Mouse (Mus musculus) thymus, postnatal 14 days (tissue): ENCODE data around the gene Mypn.
A peak's percentile ranks its signal among the peaks of the same experiment; 100 is the strongest.

Source experiments
- DNase-seq: peaks from one replicate; pipeline ENCODE4 v3.0.0; 2021

Gene Mypn

GRCm38 (mm10) chr10:63203728-63204127, at the start of gene Mypn:
Mypn (minus strand) TSS chr10:63203952.
- DNase-seq: no peak

GRCm38 (mm10) chr10:63248421-63248820, 44.7 kb upstream of the Mypn start:
- DNase-seq: no peak

GRCm38 (mm10) chr10:63247457-63247856, 43.7 kb upstream of the Mypn start:
- no peak for DNase-seq

- no peak for DNase-seq
These were observed 42.1 kb upstream of the Mypn start for GRCm38 (mm10) chr10:63245846-63246245.

- peak; percentile 61 for DNase-seq
These were observed 41.0 kb upstream of the Mypn start for GRCm38 (mm10) chr10:63244746-63245145.

- no peak for DNase-seq
These were observed 40.4 kb upstream of the Mypn start for GRCm38 (mm10) chr10:63244055-63244671.

- peak; percentile 97 for DNase-seq
These were observed 39.8 kb upstream of the Mypn start, which contains the start of gene Herc4 for GRCm38 (mm10) chr10:63243493-63244054. Herc4 (plus strand) TSS chr10:63243810.

DNA sequence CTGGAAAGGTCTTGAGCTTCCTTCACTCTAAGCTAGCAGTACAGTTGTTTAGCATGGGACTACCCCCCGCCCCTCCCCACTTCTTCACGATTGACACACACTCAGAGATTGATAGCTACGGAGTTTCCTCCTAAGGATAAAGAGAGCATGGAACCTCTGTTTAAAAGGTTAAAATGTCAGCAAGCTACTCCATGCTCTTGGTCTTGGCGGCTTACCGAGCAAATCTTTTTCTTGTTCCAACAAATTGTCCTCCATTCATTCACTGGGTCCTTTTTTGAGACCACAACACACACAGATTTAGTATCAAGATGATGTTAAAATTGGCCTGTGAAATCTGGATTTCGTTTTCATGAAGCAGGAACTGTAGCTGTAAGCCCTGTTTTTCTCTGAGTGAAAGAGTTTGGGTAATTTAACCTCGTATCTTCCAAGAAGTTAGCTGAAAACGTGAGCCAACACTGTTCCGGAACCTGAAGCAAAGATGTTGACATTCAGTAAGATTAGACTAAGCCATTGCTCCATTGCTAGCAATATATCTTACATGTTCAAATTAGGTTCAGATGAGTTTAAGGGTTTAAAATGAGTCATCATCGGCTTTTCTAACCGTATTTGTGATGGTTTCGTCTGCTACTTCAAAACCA, 39.2 kb upstream of the Mypn start:
- DNase-seq: peak; percentile 13

DNA sequence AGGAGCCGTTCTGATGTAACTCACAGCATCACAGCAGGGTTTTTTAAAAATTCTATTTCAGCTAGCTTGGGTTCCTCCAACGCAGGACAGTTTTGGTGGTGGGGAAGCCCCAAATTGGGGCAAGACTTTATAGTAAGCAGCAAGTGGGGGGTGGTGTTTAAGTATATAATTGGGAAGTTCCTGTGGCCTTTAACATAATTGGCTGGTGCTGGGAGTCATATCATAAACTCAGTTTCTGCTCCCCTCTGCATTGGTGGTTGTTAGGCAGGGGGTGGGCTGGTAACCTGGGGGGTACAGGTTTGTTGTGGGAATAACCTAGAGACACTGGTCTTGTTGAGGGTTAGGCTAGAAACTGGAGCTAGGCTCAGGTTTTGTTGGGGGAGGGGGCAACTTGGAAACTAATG, 37.1 kb upstream of the Mypn start:
- DNase-seq: no peak

- no peak for DNase-seq
These were observed 36.1 kb upstream of the Mypn start for GRCm38 (mm10) chr10:63239848-63240247.

DNA sequence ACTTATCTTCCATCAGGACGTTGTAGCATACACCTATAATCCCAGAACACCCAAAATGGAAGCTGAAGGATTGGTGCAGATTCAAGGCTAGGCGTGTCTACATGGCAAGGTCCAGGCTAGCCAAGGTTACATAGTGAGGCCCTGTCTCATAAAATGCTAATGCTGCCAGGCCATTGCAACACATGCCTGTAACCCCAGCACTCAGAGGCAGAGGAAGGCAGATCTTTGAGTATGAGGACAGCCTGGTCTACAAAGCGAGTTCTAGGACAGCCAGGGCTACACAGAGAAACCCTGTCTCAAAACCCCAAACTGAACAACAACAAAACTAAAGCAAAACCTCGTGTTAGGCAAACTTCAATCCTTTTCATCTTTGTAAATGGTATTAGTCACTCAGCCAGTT, 34.3 kb upstream of the Mypn start:
- no peak for DNase-seq

GRCm38 (mm10) chr10:63237206-63237605, 33.5 kb upstream of the Mypn start:
- no peak for DNase-seq

- no peak for DNase-seq
These were observed 32.9 kb upstream of the Mypn start for GRCm38 (mm10) chr10:63236663-63237062.

DNA sequence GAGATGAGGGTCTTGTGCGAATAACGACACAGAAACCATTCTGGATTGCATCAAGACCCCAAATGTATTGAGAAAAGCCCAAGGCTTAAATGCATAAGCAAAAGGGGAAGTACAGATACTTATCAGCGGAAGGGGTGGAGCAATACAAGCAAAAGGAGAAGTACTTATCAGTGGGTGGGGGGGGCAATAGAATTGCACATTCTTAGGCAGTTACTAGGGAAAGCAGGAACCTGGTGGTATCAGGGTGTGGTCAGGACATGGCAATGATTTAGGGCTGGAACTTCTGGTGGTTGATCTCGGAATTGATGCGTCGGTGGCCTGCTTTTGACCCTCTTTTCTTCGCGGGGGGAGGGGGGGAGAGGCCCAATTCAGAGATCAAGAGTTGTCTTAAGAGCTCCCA, 32.1 kb upstream of the Mypn start:
- no peak for DNase-seq

DNA sequence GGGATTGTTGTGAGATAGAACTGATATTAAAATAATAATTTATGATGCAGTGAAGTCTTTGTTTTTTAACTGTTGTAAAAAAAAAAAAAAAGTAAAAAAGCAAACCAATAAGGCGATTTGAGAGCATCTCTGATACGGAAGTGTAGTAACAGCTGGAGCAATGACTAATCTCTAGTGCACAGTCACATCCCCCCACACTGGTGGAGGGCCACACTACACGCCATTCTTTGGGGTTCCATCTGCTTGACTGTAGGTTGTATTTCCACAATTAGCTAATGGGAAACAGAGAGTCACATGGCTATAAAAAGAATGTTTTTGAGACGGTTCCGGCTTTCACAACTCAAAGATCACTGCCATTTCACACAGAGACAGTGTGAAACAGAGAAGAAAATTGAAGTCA, 30.4 kb upstream of the Mypn start:
- DNase-seq: no peak

DNA sequence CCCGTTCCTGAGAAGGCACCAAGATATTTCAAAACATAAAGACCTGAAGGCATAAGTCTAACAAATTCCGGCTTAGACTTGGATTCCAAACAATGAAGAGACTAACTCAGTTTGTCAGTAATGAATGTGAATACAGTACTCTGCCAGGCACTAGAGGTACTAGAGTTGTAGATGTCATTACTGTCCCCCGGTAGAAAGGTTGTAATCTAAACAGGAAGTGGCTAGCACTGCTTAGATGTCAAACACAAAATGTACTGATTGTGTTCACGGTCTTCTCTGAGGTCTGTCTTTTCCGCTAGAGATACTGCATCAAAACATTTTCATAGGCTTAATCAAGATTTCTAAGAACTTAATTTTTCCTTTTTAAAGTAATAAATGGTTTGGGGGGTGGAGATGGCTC, 27.9 kb upstream of the Mypn start:
- no peak for DNase-seq

DNA sequence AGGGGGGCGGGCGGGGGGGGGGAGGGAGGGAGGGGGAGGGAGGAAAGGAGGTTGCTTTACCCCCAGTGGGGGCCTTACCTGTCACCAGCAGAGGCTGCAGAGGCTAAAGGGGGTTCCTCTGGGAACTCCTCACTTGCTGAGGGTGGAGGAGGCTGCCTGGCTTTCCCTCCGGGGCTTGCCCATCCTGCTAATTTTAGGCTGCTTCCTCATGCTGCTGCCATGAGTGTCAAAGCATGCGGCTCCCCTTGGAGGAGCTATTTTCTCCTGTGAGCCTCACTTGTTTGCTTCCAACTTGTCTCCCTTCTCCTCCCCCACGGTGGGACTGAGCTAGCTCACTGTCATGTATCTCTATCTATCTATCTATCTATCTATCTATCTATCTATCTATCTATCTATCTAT, 27.1 kb upstream of the Mypn start:
- no peak for DNase-seq

DNA sequence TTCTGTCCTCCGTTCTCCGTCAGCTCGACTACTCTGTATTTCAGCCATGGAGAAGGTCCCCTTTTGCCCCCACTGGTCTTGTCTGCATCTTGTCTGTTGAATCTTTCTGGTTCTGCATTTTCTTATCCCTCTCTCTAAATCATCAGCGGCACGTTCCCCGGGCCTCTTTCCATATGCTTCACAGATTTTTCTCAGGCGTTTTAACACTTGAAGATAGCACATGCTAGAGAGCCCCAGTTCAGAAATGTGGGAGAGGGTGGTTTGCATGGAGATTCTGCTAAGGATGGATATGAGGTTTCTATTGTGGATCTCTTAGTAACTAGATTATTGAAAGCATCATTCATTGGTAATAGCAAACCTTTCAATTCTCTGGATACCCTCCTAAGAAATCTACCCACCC, 26.5 kb upstream of the Mypn start:
- DNase-seq: no peak

- no peak for DNase-seq
These were observed 20.6 kb upstream of the Mypn start for GRCm38 (mm10) chr10:63224341-63224740.

GRCm38 (mm10) chr10:63221081-63221783, 17.5 kb upstream of the Mypn start:
- DNase-seq: no peak

GRCm38 (mm10) chr10:63208871-63209270, 5.1 kb upstream of the Mypn start:
- no peak for DNase-seq

DNA sequence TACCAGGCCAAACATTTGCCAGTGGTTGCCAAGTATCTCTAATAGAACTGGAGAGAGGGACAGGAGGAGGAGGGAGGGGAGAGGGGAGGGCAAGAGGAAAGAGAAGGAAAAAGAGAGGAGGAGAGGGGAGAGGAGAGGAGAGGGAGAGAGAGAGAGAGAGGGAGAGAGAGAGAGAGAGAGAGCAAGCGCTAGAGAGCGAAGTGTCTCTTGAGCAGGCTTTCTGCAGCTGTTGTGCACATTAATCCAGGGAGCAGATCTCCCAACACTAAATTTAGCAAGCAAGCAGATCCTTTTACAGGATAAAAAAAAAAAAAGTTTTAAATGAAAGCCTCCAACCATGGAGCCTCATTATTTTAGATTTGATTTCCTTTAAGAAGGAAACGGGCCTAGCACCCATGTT, 750 bp downstream of the Mypn start:
- no peak for DNase-seq

DNA sequence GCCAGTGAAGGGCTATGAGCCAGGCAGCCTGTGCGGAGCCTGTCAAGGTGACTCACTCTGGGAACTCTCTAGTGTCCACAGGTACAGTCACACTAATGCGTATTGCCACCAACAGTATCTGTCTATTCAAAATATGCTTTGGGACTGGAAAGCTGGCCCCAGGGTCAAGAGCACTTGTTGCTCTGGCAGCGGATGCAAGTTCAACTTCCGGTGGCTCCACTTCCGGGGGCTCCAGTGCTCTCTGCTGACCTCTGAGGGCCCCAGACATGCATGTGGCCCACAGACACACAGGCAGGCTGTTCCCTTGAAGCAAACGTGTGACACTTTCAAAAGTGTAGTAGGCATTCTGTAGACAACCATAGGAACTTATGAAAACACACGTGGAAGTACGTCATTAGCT, 2.2 kb downstream of the Mypn start:
- no peak for DNase-seq

- no peak for DNase-seq
These were observed 4.7 kb downstream of the Mypn start for GRCm38 (mm10) chr10:63199008-63199407.
